Mouse (Mus musculus) kidney, postnatal 36 days (tissue): ENCODE measurements at regions not wholly inside any gene's neighbourhood (a gene's known extent, or its start where the extent isn't known, plus 50 kb on each side); places are given as distances from the start of the nearest gene placed in this dataset.
A peak's percentile ranks its signal among the peaks of the same experiment; 100 is the strongest.

Experiments used
- DNase-seq, 2 experiments: peaks; one replicate each; pipeline ENCODE4 v3.0.0; 2021 to 2022; ENCODE audit warnings: mixed read lengths in 2 of 2

DNA sequence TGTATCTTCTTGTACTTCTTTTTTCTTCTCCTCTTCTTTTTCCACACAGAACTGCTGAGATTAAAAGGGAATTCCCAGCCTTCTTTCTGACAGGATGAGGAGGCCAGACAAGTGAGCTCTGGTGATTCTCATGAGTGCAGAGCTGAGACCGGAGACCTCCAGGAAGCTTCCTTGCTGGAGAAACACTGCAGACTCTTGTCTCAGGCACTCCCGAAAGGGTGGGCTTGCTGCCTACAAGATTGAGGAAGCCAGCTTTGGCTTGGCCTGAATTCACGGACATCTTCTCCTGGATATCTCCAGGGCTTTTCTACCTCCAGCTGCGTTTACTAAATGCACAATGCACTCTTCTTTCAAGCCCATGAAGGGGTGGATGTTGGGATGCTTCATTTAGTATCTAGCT, 226.0 kb downstream of the Csl start:
- no peak for DNase-seq

DNA sequence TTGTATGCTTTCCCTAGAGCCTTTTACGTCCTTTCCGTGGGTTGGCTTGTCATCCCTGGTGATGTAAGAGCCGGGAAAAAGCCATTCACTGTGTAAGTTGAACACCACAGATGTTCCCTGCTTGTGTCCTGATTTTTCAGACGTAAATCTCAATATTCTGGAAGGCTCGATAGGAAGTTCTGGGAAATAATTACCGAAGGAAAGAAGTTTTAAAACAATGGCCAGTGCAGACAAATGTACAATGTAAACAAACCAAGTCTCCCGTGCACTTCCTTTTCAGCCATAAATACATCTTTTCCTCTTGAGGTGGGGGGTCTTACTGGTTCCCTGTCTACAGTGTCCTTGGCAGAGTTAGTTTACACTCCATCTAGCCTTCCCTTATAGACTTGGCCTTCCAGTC, 225.2 kb downstream of the Csl start:
- DNase-seq: no peak

DNA sequence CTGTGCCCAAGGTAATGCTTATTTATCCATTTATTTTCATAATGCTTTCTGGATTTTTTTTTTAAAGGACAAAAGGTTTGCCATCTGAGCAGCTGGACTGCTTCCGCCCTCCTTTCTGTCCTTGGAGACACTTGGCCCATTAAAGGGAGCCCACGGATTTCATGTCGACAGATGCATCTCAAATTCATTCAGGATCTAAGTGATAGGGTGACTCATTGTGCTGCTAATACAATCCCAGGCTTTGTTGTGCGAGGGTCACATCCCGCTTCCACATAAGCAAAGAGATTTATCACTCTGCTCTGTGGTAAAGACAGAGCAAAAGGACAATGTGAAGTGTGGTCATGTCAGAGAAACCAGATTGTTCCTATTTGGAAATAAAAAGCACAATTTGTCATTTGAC, 220.8 kb downstream of the Csl start:
- DNase-seq: no peak

DNA sequence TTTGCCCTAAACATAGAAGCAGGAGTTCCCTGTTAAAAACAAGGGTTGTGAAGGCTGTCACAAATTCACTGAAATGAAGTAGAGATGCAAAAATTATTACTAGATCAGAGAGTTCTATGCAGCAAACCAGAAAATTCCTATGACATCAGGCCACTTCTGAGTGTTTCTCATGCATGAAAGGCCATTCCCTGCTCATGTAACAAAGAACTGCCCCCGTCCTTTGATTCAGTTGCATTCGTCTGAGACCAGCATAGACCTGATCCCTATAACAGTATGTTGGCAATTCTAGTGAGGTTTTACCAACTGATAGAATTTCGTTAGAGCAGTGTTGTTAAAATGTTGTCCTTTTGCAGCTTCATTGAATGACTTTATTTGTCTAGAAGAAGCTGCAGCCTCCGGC, 207.1 kb downstream of the Csl start:
- no peak for DNase-seq

DNA sequence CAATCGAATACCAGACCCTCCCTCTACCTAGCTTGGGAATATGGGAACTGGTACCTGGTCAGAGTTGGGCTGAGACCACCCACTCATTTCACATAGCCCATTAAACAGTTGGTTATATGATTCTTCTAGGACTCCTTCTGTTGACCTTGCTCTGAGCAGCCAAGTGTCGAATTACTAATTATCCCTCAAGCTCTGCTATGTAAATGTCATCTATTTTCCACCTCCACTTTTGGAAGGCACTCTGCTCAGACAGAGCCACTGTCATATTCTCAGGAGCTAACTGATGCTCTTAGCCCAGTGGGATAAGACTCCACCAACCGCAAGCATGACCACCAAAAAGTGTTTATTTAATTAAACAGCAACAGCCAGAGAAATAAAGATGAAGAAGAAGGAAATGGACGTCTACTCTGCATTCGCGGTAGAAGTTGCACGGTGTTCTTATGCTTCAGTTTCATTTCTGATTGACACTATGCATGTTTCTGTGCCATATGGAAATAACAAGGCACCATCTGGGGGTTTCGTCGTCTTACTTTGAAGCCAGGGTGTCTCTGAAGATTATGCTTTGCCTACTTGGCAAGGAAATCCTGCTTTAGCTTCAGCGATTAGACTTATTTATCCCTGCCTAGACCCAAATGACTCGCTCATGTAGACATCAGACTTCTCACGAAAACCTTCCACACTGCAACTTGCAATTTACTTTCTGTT, 206.5 kb downstream of the Csl start:
- no peak for DNase-seq

DNA sequence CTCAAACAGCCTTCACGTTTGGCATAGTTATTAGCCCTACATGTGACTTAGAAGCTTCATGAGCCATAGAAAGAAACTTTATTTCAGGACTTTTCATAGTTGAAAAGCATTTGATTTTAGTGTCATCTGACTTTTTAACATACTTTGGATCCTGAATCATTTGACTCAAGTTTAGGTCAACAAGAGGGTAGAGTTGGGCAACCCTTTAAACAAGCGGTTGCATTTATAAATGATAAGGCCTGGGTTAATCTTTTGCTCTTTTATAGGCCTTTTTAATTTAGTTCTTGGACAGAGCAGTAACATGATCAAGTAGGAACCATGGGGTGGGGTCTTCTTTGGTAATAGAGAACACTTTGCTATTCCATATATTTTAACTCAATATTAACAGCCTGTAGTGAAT, 204.4 kb downstream of the Csl start:
- no peak for DNase-seq

DNA sequence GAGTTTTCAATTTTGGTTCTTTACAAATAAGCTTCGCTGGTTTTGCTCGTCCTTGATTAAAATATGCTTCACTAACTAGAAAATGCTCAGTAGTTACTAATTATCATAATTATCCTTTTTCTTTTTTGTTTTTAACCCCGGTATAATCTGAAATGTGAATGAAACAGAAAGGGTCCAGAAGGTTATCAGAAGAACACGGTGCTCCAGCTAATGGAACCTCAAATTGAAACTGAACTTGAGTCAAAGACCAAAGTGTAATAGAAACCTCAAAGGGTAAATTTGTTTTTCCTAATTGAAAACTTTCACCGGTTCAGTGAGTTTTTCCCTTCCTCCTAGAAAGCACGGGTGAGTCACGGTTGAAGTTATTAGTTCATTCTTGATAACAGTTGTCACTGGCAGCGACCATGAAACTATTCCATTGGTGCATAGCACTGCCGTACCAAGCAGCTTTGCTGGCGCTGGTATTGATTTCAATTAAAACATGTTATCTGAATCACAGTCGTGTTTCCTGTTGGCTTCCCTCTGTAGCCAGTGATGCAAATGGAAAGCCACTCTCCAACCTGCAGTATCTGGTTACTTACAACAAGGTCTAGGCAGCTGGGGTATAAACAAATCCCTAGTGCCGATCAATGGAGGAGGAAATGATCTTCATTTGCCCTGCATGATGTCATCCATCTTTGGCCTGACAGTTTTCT, 203.7 kb downstream of the Csl start:
- DNase-seq: peak; percentile 21 to 31

DNA sequence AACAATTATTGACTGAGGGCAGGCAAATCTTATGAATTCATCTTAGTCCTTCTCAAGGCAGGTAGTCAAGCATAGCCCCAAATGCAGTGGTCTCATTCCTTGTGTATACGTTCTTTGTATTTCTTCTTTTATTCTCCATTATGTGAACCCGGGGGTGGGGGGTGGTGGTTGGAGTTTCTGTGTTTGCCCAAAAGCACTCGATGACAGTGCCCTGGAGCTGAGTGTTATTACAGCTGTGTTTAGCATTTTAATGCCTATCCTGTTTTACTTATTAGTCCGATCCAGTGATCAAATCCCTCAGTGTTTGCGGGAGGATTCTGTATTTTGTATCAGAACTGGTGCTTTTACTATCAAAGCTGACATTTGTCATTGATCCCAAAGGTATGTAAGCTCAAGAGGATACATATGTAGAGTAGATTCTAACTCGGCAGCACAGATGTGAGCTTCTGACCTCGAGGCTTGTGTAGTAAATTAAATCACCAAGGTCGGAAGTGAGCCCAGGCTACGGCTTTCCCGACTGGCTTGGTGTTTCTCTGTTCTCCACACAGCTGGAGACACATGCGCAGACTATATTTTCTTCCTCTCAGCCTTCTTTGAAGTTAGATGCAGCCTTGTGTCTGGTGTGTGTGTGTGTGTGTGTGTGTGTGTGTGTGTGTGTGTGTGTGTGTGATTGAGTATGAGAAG, 203.0 kb downstream of the Csl start:
- no peak for DNase-seq

DNA sequence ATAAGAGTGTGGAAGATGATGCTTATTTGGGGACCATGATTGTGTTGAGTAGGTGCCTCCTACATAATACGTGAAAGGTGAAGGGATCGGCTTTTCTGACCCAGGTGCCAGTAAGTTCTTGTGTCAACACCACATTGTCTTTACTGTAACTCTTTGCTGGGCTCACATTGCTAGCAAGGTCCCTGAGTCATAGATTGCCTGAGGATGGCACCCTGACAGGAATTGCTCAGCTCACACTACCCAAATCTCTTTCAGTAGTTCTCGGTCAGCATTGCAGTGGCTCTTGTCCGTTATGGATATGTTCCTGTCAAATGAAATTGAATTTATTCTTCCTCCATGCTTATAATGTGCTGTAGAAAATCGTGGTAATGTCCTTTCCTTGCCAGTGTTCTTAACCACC, 200.8 kb downstream of the Csl start:
- no peak for DNase-seq

DNA sequence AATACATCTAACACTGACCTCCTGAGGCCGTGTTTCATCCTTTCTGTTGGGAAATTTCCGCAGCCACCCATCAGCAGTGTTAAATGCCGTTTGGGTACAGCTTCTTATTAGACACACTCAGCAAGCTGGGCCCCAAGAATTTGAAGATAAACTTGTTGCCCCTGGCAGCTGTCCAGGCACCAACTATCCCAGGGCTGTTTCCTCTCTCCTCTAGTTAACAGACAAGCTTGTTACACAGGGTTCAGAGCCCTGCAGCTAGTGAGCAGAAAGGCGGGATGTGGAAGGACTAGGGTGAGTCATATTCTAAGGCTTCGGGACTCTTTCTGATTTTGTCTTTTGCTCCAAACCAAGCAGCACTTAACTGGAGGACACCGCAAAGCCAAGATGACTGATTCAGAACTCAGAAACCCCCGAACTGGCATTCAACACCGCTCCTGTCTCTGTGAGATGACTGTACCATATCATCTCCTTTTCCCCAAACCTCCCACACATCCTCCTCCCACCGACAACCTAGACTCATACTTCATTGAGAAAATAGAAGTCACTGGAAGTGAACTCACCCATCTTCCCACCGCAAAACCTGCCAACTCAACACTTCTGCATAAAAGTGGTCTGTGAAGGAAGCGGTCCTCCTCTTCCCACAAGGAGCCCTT, 198.2 kb downstream of the Csl start:
- no peak for DNase-seq

DNA sequence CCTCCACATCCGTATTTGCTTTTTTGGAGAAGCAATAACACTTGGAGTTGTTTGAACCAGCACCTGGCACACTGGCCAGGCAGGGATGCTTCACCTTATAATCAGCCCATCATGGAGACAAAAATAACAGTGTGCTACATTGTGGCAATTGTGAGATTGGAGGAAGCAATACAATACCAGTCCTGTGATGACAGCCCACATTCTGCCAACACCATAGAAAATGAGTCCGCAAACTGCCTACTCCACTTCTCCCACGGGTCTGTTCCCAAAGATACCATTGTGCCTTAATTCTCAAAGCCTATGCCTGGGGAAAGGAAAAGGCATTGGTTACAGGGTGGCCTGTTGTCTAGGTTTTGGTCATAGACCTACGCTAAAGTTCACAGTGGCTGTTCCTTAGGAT, 194.9 kb downstream of the Csl start:
- DNase-seq: no peak

DNA sequence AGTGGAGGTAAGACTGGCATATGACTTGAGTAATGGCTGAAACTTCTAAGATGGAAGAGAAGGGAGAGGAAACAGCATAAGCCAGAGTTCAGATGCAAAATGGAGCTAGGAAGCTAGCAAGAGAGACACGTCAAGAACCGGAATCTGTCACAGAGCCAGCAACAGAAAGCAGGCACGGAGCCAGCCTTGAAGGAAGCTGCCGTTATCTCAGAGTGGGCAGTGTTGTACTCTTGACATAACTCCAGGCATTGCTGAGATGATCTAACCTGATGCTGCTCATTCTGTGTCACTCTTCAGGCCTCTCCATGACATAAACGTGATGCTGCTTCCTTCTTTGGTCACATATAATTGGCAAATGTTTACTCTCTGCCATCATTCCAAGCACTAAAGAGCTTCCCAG, 191.0 kb downstream of the Csl start:
- peak; percentile 54 to 65 for DNase-seq

DNA sequence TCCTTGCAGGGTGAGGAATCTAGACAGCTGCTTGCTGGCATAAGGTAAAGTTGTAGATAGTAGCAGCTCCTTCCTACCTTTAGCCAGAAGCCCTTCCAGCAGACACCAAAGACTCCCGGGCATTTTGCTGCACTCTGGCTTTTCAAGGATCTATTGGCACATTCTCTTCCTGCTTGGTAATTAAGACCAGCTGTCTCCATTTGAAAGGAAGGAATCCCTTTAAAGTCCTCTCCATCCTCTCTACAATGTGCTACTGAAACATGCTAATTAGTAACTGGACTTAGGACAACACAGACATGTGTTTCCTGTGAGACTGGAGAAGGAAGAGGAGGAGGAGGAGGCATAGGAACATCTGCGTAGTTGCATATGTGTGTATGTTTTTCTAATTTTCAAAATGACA, 189.3 kb downstream of the Csl start:
- no peak for DNase-seq

DNA sequence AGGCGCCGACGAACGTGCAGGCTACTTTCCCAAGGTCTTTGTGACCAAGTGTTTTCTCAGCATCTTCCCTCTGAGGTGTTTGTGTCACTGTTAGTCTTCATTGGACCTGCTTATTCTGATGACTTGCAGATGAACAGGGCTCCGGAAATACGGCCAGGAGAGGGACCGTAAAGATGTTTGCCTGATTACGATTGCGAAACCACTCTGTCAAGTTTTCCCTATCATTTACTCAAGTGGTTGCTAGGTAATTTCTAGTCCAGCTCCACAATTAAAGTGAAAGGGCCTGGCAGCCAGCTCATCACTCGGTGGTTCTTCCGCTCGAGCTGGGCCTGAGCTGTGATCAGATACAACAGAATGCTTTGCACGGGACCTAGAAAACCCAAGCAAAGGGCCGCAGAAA, 185.5 kb downstream of the Csl start:
- no peak for DNase-seq

DNA sequence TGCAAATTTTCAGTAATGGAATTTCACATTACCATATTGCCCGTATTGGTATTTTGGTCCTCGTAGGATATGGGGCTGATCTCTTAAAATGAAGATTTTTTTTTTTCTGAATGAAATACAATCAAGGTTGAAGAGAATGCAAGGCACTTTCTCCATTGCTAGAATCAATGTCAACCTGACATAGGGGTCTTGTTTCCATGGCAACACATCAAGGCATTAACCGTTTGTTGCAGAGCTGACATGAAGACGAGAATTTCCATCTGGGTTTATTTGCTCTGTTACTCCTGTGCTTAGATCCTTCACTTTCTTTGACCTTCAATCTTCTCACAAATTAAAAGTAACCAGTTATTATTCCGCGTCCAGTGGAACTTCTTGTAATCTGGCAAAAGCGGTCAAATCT, 184.2 kb downstream of the Csl start:
- no peak for DNase-seq

DNA sequence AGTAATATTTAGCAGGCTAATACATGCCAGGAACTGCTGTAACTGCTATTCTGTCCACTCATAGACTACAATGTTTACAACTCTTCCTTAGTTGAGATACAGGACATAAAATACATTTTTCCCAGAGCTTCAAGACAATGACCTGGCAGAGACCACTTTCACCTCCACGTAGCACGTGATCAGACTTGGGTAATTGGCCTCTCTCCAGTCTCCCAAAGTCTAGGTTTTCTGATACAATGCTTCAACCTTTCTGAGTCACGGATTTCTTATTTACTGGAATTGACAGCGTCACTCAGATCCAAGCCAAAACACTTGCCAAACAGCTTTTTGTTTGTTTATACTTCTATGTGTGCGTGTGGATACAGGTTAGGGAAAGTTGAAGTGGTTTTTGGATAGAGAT, 183.2 kb downstream of the Csl start:
- no peak for DNase-seq

DNA sequence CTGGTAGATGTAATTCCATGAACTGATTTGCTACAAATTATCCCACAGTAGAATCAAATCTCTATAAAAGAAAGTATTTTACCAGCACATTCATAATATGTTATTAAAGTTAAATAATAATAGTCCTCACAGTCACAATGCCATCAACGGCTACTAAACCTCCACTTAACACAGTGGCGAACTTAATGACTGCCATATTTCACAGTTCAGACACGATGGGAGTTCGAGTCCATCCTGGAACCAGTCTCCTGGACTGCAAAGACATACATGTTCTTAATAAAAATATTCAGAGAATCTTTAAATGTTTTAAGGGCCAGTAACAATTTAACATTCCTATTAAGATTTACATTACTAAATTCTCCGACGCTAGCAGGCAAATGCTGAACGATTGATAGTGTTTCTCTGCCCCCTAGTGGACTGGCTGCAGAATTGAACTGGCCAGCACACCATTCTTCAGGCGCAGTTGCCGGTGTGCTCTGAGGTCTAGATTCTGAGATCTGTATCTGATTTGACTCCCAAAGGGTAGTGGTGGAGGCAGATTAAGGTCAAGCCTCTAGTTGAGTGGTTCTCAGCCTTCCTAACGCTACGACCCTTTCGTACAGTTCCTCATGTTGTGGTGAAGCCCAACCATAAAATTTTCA, 182.3 kb downstream of the Csl start:
- peak; percentile 40 to 59 for DNase-seq

DNA sequence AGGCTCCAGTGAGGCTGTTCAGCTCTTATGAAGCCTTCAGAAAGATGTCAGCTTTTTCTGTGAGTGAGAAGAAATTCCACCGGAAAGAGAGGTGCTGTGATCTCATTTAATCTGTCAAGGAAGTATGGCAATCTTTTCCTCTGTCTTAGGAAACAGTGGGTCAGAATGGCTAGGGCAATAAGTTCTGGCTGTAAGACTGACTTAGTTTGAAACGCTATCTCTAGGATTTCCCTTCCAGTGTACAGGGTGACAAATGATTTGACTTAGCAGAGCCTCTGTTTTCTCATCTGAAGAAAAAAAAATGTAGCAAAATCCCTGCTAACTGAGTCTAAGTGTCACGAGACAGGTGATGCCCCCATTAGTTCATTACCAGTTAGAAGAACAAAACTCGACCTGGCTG, 181.1 kb downstream of the Csl start:
- DNase-seq: no peak

DNA sequence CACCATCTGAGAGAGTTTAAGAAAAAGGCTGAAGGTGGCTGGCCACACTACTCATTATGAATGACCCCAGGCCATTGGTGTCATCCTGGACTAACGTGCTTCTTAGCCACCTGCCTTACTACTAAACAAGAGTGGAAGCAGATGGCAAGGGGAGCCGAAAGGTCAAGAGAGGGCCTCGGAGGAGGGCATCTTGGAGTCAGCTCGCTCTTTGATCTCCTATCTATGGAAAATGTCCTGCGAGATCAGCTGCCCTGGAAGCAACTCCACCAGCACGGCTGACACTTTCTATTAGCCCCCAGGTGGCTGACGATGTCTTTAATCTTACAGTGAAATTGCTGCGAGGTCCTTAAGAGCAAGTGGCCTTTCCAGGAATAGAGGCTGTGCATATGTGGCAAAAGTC, 179.3 kb downstream of the Csl start:
- no peak for DNase-seq

DNA sequence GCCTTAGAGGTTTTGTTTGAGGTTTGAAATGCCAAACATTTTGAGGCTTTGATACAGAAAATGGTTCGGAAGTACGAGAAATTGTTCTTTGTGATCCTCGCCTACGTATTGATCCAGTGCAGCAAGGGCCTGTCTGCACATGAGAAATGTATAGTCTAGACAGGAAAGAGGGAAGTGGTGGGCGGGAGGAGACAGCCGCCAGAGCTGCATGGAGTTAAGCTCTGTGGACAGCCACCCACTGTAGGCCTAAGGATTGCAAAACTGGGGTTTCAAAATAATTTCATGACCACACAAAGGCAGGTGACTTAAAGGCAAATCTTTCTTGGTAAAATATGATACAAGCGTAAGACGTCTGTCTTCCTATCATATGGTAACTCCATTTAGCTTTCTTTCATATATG, 178.4 kb downstream of the Csl start:
- DNase-seq: no peak

DNA sequence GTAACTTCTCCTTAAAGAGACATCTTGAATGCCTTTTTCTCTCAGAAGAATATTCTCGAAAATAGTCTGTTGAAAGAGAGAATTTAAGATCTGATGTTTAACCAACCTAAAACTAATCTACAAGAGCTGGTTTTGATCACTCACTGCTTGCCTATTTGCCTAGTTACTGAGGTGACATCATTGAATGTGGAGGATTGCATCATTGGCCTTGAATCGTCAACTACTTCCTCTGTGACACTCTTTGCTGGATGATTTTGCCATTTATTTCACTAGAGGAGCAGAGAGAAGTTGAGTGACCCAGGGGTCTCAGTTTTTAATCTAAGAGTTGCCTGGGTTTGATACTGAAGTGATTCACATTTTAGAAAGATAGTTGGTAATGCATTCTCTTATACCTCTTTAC, 174.6 kb downstream of the Csl start:
- no peak for DNase-seq

DNA sequence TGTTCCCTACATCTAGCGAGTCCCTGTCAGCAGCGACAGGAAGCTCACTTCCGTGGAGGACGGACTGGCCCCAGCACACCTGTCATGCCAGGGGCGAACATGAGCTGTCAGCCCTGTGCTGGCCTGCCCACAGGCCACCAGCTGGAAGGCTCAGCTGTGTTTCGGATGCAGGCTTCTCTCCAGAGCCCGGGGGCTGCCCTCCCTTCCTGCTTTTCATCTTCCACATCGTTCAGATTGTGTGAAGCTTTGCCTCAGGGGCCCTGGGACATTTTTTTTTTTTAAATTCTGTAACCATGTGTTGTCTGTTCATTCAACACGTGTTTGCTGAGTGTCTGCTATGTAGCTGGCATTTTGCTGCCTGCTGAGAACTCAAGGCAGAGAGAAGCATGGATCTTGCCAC, 167.2 kb downstream of the Csl start:
- peak in 1 of 2 experiments; percentile 10 for DNase-seq

DNA sequence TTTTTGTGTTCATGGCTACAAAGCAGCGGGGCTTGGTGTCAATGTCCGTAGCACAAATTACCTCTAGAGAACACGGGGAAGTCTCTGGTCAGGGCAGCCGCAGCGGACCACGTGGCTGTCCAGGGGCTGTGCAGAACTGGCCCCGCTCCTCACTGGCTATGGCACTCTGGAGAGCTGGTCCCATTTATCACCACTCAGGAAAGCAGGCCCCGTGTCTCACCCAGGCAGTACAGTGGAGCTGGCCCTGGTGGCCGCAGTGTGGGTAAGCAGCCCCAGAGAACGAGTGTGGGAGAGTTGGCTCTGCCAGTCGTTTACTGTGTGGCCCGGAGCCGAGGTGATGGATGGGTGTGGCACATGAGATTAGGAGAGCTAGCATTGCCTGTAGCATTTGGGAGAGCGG, 163.8 kb downstream of the Csl start:
- DNase-seq: no peak
